Mouse (Mus musculus): ENCODE results near the gene Gabrr3.

Gene Gabrr3

DNA sequence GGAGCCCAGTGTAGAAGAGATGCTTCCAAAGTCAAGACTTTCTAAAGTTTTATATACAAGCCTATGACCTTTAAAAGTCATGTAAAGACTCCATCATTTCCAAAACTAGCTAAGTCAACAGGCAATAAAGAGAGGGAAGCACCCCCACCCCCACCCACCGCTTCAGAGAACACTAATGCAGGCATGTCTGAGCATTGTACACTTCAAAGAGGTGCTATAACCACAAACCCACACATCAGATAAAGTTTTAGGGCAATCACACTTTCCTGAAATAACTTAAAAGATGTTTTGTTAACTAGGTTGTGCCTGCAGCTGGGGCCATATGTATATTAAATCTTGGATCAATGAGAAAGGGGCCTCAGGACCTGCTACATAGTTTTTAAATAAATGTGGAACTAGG lies 62.7 kb downstream of the Gabrr3 start:
- DNase-seq (ENCODE audit: low spot score in 2 of 2): no peak

DNA sequence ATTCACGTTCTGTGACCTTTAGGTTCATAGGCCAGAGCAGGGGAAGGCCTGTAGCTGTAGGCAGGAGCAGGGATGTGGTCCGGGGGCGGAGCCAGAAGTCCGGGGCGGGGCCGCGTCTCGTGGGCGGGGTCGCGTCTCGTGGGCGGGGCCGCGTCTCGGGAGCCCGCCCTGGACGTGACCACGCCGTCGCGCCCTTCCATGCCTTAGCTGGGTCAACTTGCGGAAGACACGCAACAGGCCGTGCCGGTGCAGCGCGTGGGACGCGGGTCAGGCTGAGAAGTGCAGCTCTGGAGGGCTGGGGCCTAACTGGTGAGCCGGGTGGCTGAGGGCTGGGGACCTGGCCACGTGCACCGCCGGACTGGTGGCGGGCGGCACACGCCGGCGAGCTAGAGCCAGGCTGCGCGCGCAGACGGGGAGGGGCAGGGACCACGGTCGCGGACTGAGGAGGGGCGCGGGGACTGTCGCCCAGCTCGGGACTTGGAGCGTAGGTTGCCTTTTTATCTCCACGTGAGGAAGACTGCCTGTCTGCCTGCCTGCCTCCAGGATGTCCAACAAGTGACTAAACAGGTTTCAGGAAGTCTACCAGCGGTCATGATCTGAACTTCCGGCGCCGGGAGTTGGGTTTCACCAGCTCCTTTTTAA lies 64.6 kb downstream of the Gabrr3 start, which contains the start of gene Riox2:
Gene Riox2, plus strand, starts transcription at position 139 of the 642 bp plus-strand sequence.
- peak; percentile 73 to 85 for DNase-seq (ENCODE audit: low spot score in 2 of 2)

DNA sequence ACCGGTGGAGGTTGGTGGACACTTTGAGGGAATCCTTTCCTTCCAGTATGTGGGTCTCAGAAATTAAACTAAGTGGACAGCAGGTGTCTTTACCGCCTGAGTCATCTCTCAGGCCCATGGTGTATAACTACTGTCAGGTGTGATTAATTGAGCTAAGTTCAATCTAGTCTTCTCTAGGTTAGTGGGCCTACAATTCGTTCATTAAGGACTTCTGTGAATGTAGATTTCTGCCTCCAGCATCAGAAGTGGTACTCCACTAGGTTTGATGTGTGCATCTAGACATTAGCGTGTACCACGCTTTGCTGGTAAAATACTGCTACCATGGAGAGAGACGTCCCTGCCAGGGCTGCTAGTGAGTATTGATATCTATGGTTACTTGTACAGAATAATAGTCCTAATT lies 65.4 kb downstream of the Gabrr3 start:
- no peak for DNase-seq (ENCODE audit: low spot score in 2 of 2)

DNA sequence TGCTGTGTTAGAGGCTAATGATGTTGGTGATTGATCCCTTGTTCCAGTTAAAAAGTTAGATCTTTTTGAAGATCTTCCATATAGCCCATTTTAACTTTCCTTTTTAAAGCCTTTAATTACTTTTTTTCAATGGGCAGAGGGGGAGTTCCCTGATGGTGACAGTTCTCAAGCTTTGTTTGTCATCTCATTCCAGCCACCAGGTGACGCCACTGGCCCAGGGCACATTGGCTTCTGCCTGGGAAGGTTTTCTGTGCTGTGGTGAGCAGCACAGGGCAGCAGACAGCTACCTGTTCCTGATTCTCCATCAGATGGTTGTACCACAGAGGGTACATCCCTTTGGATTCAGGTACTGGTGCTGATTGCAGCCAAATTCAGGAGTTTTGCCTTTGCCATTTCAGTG lies 67.7 kb downstream of the Gabrr3 start:
- peak; percentile 28 to 46 for DNase-seq (ENCODE audit: low spot score in 2 of 2)

DNA sequence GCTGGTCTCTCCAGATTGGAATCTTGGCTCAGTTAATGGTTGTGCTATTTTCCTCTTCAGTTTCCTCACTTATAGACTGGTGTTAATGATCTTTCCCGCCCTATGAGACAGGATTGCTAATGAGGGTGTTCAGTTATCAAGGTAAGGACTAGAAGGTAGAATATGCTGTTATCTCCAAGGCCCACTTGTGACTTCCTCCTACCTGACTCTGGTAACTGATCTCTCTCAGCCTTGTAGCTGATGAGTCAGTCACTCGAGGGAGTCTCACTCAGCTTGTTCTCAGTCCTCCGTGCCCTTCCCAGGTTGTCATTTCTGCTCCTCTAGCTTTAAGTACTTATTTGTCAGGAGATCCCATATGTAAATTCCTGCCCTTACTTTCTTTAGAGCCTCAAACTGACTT lies 70.8 kb downstream of the Gabrr3 start:
- no peak for DNase-seq (ENCODE audit: low spot score in 2 of 2)

DNA sequence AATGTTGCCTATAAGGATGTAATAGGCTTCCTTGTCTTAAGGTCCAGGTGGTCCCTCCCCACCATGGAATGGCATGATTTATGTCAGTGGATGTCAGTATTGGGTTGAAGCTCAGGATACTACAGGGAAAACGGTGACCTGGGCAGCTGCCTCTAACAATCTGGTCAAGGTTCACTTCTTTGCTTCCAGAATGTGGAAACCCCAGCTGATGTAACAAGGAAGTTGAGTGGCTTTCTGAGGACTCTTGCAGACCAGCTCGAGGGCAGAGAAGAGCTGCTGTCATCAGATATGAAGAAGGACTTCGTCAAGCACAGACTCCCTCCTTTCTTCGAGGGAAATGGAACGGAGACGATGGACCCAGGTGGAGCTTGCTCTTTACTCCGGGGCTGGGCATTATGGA lies 80.1 kb downstream of the Gabrr3 start:
- DNase-seq (ENCODE audit: low spot score in 2 of 2): no peak

DNA sequence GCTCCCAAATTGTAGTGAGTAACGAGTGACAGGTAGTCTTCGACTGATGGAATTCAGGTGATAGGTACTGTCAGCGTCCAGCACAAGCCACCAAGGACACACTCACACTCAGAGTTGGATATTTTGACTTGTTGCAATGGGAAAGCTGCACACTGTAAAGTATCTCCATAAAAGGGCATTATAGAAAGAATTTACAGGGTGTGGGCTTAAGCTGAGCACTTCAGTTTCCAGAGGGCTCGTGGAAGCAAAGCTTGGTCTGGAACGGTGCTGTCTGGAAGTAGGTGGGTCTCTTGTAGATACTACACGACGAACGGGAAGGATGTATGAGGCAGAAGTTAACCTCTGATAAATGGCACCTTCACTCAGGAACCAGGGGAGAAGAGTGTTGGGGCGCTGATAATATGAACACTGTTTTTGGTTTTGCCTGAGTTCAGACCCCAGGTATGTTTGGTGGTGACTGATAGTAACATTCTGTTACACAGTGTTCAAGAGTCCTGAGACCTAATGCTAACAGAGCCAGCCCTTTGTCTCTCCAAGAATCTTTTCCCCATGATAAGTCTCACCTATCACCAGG lies 80.9 kb downstream of the Gabrr3 start:
- no peak for DNase-seq (ENCODE audit: low spot score in 2 of 2)

DNA sequence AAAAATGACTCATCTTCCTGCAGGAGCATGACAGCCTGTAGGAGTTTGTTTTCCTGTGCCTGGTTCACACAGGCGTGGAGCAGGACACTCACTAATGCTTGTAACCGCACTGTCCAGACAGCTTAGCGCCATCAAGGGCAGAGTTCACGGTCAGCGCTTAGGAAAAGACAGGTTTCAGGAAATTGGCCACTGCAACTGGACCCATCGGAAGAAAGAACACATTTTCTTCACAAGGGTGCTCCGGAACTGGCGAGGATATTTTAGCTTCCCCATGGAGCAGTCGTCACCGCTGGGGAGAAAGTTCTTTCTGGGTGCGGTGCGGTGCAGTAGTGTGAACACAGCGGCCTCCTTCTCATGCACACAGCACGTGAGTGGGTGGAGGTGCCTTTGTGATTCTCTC lies 86.1 kb downstream of the Gabrr3 start:
- no peak for DNase-seq (ENCODE audit: low spot score in 2 of 2)

DNA sequence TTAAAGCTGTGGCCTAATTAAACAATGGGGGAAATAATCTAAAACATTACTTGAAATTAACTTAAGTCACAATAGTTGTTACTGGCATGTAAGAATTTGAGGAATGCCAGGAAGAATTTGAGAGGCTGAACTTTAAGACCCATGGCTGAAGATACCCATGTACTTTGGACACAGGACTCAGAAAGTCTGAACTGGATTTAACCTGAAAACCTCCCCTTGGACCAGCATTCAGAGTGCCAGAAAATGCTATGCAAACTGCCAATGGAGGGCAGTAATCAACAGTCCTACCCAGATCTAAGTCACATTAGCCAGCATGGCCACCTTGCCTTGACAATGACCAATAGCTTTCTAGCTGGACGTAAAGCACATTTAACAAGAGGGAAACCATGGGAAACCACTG lies 90.8 kb downstream of the Gabrr3 start:
- DNase-seq (ENCODE audit: low spot score in 2 of 2): no peak

DNA sequence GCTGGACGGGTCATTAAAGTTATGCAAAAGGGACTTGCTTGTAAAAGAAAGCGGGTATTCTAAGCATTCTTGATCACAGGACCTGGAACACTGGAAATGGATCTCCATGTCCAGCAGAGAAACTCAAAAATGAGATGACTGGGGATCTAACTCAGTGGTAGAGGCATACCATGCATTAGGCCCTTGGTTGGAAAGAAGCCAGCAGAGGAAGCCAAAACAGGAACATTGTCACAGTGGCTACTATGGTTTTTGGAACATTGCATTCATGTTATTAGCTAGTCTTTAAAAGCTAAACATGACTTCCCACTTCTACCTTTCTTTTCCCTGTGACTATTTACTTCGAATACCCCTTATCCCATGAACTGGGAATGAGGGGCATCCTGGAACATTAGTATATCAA lies 92.0 kb downstream of the Gabrr3 start:
- no peak for DNase-seq (ENCODE audit: low spot score in 2 of 2)

DNA sequence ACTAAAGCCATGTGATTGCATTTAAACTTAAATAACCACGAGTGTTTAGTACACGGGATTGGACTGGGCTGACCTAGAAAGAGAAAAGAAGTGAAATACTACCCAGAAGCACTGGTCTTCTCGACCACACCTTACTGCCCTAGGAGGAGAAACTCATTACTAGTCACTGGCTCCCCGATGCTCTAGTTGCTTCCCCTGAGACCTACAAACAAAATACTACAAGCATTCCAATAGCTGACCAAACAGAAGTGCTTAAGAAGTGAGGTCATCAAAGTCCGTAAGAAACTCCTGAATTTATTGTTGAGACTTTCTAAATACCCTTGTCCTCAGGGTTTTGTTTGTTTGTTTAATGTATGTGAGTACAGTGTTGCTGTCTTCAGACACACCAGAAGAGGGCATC lies 102.7 kb downstream of the Gabrr3 start:
- DNase-seq (ENCODE audit: low spot score in 2 of 2): no peak
